ENCODE assay signal across 31 mouse cellular contexts in the genomic region with DNA sequence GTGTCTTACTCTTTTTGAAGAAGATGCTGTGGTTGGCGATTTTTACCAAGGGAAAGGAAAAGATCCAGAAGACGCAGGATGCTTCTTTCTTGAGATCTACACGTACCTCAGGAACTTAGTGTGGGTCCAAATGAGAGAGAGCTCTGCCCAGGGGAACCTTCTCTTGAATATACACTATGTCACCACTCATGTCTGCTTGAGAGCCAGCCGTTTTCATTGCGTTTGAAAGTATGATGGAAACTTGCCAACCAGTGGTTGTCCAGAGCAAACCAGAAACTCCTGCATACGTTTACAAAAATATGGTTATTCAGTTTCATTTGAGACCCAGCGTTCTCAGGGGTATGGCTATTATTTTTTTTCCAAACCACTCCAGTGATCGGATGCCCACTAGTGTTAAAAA. TPM values are rescaled to one million over a fixed set of nuclear protein-coding genes. Genes with fewer than 3 reads are reported as not detected.
"Had no signal": no experiment of that assay in that cellular context is flagged by ENCODE, and none has a peak within 500 bp of the region (broad histone marks: within the 10 kb centered on the region; RNA-seq: fewer than 3 reads in every experiment).

No protein-coding gene starts in this region.

- H3K27me3 ChIP-seq: limb, embryonic 12.5 days; limb, embryonic 13.5 days; limb, embryonic 15.5 days; liver, embryonic 12.5 days; liver, embryonic 13.5 days; liver, embryonic 15.5 days; megakaryocyte, embryonic 14.5 days; midbrain, embryonic 12.5 days; midbrain, embryonic 13.5 days; midbrain, embryonic 15.5 days; neural tube, embryonic 12.5 days; neural tube, embryonic 13.5 days had no signal

- H3K9ac ChIP-seq: limb, embryonic 12.5 days; limb, embryonic 13.5 days; limb, embryonic 15.5 days; liver, embryonic 12.5 days; liver, embryonic 13.5 days; liver, embryonic 14.5 days; liver, embryonic 15.5 days; liver, postnatal 0 days; midbrain, embryonic 12.5 days; midbrain, embryonic 13.5 days; midbrain, embryonic 15.5 days; neural tube, embryonic 12.5 days; neural tube, embryonic 13.5 days had no signal

- H3K4me3 ChIP-seq: left cerebral cortex, adult 2 months; limb, embryonic 10.5 days; limb, embryonic 12.5 days; limb, embryonic 13.5 days; limb, embryonic 15.5 days; liver, embryonic 12.5 days; liver, embryonic 13.5 days; liver, embryonic 15.5 days; megakaryocyte, embryonic 14.5 days; midbrain, embryonic 10.5 days; midbrain, embryonic 12.5 days; midbrain, embryonic 13.5 days; midbrain, embryonic 15.5 days; myocyte; neural tube, embryonic 12.5 days; neural tube, embryonic 13.5 days had no signal

- H3K4me2 ChIP-seq: limb, embryonic 12.5 days; limb, embryonic 13.5 days; limb, embryonic 15.5 days; liver, embryonic 11.5 days; liver, embryonic 12.5 days; liver, embryonic 13.5 days; liver, embryonic 15.5 days; midbrain, embryonic 11.5 days; midbrain, embryonic 12.5 days; midbrain, embryonic 13.5 days; midbrain, embryonic 15.5 days; neural tube, embryonic 12.5 days; neural tube, embryonic 13.5 days had no signal

- H3K36me3 ChIP-seq: limb, embryonic 10.5 days; limb, embryonic 12.5 days; limb, embryonic 13.5 days; limb, embryonic 15.5 days; liver, embryonic 12.5 days; liver, embryonic 13.5 days; liver, embryonic 15.5 days; midbrain, embryonic 10.5 days; midbrain, embryonic 12.5 days; midbrain, embryonic 13.5 days; midbrain, embryonic 15.5 days; neural tube, embryonic 12.5 days; neural tube, embryonic 13.5 days had no signal

- H3K27ac ChIP-seq: left cerebral cortex, adult 2 months; limb, embryonic 10.5 days; limb, embryonic 12.5 days; limb, embryonic 13.5 days; limb, embryonic 15.5 days; liver, embryonic 12.5 days; liver, embryonic 13.5 days; liver, embryonic 14.5 days; liver, embryonic 15.5 days; macrophage; midbrain, embryonic 10.5 days; midbrain, embryonic 12.5 days; midbrain, embryonic 13.5 days; midbrain, embryonic 15.5 days; neural tube, embryonic 12.5 days; neural tube, embryonic 13.5 days had no signal

- H3K9me3 ChIP-seq: limb, embryonic 10.5 days; limb, embryonic 12.5 days; limb, embryonic 13.5 days; limb, embryonic 15.5 days; liver, embryonic 12.5 days; liver, embryonic 13.5 days; liver, embryonic 15.5 days; midbrain, embryonic 10.5 days; midbrain, embryonic 12.5 days; midbrain, embryonic 13.5 days; midbrain, embryonic 15.5 days; neural tube, embryonic 12.5 days; neural tube, embryonic 13.5 days had no signal

- DNase-seq: layer of hippocampus, postnatal 36 days; left cerebral cortex, postnatal 4 days; liver; liver, embryonic 13.5 days; liver, postnatal 0 days; midbrain, embryonic 14.5 days had no signal

- ATAC-seq: liver, embryonic 12.5 days; liver, postnatal 0 days; midbrain, embryonic 13.5 days; midbrain, embryonic 15.5 days; midbrain, embryonic 16.5 days had no signal

- H3K4me1 ChIP-seq: limb, embryonic 10.5 days; limb, embryonic 12.5 days; limb, embryonic 13.5 days; limb, embryonic 15.5 days; liver, embryonic 12.5 days; liver, embryonic 13.5 days; liver, embryonic 15.5 days; megakaryocyte, embryonic 14.5 days; midbrain, embryonic 10.5 days; midbrain, embryonic 12.5 days; midbrain, embryonic 13.5 days; midbrain, embryonic 15.5 days; neural tube, embryonic 12.5 days; neural tube, embryonic 13.5 days had no signal

RNA-seq across cellular contexts. Expression of gene Daw1, which starts 18.0 kb away (rescaled TPM):
- polyA plus RNA-seq: limb, embryonic 10.5 days; limb, embryonic 12.5 days; limb, embryonic 15.5 days; liver, adult 2 months; liver, embryonic 11.5 days; liver, embryonic 12.5 days; liver, embryonic 13.5 days; liver, embryonic 14.5 days; liver, embryonic 15.5 days; liver, embryonic 16.5 days; liver, postnatal 0 days; macrophage; midbrain, embryonic 12.5 days; myocyte; neural tube, embryonic 11.5 days; neural tube, embryonic 12.5 days had no signal

RNA-seq across cellular contexts. Expression of gene Ccl20, which starts 24.9 kb away (rescaled TPM):
- polyA plus RNA-seq: limb, embryonic 10.5 days; limb, embryonic 11.5 days; limb, embryonic 12.5 days; limb, embryonic 13.5 days; limb, embryonic 15.5 days; liver, adult 2 months; liver, embryonic 15.5 days; liver, embryonic 16.5 days; liver, postnatal 0 days; macrophage; midbrain, embryonic 10.5 days; midbrain, embryonic 11.5 days; midbrain, embryonic 12.5 days; midbrain, embryonic 13.5 days; midbrain, embryonic 14.5 days; midbrain, embryonic 15.5 days; midbrain, embryonic 16.5 days; midbrain, postnatal 0 days; myocyte; neural tube, embryonic 11.5 days; neural tube, embryonic 12.5 days; neural tube, embryonic 13.5 days had no signal
